Mouse (Mus musculus) stomach, embryonic 14.5 days (tissue): ENCODE measurements around the gene Rad54l2. TPM values are rescaled to one million over a fixed set of nuclear protein-coding genes. Genes with fewer than 3 reads are reported as not detected.
A peak's percentile ranks its signal among the peaks of the same experiment; 100 is the strongest.

Experiments used
- ATAC-seq: fragments of 200-750 bp; cut with Nextera tagmentation; 2 replicates; pipeline ENCODE4 v1.8.0; 2017; ENCODE audit warnings: low read depth, moderate TSS enrichment; ENCODE audit not compliant: insufficient number of reproducible peaks, insufficient read depth, low FRiP score
- H3K27ac ChIP-seq: fragments of 300-500 bp; sonication (generic); 2 replicates; pipeline ENCODE4 v1.5.1; 2014; ENCODE audit warnings: mild to moderate bottlenecking, low read length, moderate library complexity, mixed read lengths
- H3K27me3 ChIP-seq: fragments of 300-500 bp; sonication (generic); 2 replicates; pipeline ENCODE4 v1.6.1; 2014; ENCODE audit warnings: low read length, control low read depth, mixed read lengths; ENCODE audit not compliant: control insufficient read depth, insufficient read depth
- H3K36me3 ChIP-seq: fragments of 300-500 bp; sonication (generic); 2 replicates; pipeline ENCODE4 v1.6.1; 2014; ENCODE audit warnings: mild to moderate bottlenecking, control low read depth, low read length, moderate library complexity, mixed read lengths; ENCODE audit not compliant: control insufficient read depth, insufficient read depth
- H3K4me1 ChIP-seq: fragments of 300-500 bp; sonication (generic); 2 replicates; pipeline ENCODE4 v1.6.1; 2014; ENCODE audit warnings: low read length, control low read depth, mixed read lengths; ENCODE audit not compliant: control insufficient read depth, insufficient read depth
- H3K4me2 ChIP-seq: fragments of 300-500 bp; sonication (generic); replicated peaks from 2 replicates; pipeline ENCODE4 v1.6.1; 2014; ENCODE audit warnings: low read depth, low read length, control low read depth
- H3K4me3 ChIP-seq: fragments of 300-500 bp; sonication (generic); 2 replicates; pipeline ENCODE4 v1.5.1; 2014; ENCODE audit warnings: low read depth, low read length, control low read depth
- H3K9ac ChIP-seq: fragments of 300-500 bp; sonication (generic); replicated peaks from 2 replicates; pipeline ENCODE4 v1.6.1; 2014; ENCODE audit warnings: low read depth, mild to moderate bottlenecking, control low read depth, low read length, moderate library complexity, mixed read lengths
- H3K9me3 ChIP-seq: fragments of 300-500 bp; sonication (generic); 2 replicates; pipeline ENCODE4 v1.6.1; 2016; ENCODE audit warnings: low read depth, low read length, control low read depth; ENCODE audit not compliant: control insufficient read depth
- WGBS: fragments of 180-500 bp; shearing (Covaris S2); extraction: QIAGEN DNeasy Blood & Tissue Kit; methylation state at CpG from one replicate; pipeline ENCODE4 v1.1.7; 2014; 5-methylcytosine and 5-hydroxymethylcytosine counted together
- polyA plus RNA-seq: library from polyadenylated mRNA; unstranded; fragments of >200 nt; fragmentation: Nextera tagmentation; extraction: Ambion mirVana; gene quantifications from 2 replicates; pipeline ENCODE4 v1.2.1, GENCODE M21; 2014

Rad54l2 gene
- polyA plus RNA-seq, 1 experiment from 2014 or later = 6.6 TPM

DNA sequence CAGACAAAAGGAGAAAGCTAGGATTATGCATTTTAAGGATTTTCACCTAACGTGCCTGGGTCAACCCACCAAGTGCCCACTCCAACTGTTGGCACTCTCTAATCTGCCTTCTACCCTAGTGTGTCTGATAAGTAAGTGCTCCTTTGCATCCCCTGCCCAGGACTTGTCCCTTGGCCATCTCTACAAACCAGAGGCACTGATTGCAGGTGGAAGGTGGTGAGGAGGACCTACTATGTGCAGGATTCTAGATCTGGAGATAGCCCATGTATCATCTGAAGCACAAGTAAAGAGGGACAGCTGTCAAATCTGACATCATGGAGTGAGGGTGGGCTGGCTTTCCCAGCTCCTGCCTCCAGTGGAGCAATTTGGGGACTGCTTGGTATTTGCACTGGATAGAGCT is 129.1 kb downstream of the Rad54l2 start:
- Histone ChIP-seq H3K4me2 (no peak overlapping the region), H3K27ac (no peak overlapping the region), H3K36me3 (peaks cover 22% of the 10 kb centered on the region; the same call in 1 of the 2 replicates), H3K27me3 (peaks cover 1% of the 10 kb centered on the region; the same call in 1 of the 2 replicates), H3K9me3 (no peaks in the 10 kb centered on the region), H3K9ac (no peak overlapping the region), H3K4me3 (no peak overlapping the region), H3K4me1 (no peaks in the 10 kb centered on the region)
- 90% methylated on average over 1 of the region's 1 CpGs for WGBS
- no peak for ATAC-seq

DNA sequence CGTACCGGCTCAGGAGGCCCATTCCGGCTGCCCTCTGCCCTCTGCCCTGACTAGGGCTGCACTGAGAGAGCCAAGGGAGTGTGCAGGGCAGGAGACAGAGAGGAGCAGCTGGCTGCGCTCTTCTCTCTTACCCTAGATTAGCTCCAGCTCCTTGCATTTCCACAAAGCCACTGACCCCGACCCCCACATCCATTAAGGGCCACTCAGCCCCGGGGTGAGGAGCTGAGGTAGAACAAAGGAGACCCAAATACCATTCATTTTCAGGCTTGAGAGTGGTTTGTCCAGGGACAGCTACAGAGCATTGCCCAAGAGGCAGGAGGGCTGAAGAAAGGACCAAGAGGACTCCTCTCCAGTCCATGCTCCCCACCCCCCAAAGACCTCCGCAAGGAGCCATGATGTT is 129.6 kb downstream of the Rad54l2 start:
- Histone ChIP-seq H3K4me3 (no peak overlapping the region), H3K36me3 (peaks cover 22% of the 10 kb centered on the region; the same call in 1 of the 2 replicates), H3K27ac (no peak overlapping the region), H3K9ac (no peak overlapping the region), H3K4me2 (no peak overlapping the region), H3K9me3 (no peaks in the 10 kb centered on the region), H3K4me1 (no peaks in the 10 kb centered on the region), H3K27me3 (peaks cover 6% of the 10 kb centered on the region; the same call in 1 of the 2 replicates)
- no peak for ATAC-seq
- 72% methylated on average over 7 of the region's 7 CpGs for WGBS

DNA sequence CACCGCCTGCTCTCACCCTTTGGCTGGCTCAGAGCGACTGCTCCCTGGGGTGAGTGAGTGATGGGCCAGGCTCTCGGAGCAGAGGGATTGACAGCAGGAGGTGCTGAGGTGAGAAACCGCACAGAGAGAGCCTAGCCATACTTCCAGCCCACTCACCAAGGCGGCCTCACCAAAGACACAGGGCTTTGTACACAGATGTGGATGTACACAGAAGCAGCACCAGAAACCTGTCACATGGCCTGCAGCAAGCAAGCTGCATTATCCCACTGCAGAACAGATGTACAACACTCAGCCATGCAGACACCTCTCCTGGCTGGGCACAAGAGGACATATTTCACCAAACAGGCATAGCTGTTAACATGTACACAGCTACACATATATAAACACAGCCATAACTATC is 131.4 kb downstream of the Rad54l2 start:
- Histone ChIP-seq H3K4me2 (no peak overlapping the region), H3K27me3 (peaks cover 9% of the 10 kb centered on the region; the same call in 1 of the 2 replicates), H3K9me3 (no peaks in the 10 kb centered on the region), H3K4me3 (no peak overlapping the region), H3K27ac (no peak overlapping the region), H3K9ac (no peak overlapping the region), H3K36me3 (peaks cover 22% of the 10 kb centered on the region; the same call in 1 of the 2 replicates), H3K4me1 (no peaks in the 10 kb centered on the region)
- 34% methylated on average over 5 of the region's 5 CpGs for WGBS
- no peak for ATAC-seq

DNA sequence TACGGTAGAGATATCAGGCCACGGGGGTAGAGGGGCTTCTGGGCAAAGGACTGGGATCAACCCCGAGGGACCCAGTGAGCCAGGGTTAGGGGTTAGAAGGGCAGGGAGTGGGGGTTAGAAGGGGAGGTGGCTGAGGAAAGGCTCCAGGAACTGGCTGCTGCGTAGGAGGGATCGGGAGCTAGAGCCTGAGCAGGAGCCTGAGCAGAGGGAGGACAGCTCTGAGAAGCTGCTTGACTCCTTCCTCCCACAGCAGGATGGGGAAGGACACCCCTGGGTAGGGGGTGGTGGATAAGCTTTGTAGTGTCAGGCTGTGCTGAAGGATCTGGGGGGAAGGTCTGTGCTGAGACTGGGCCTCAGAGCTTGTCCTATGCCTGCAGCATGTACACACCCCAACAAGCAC is 132.2 kb downstream of the Rad54l2 start:
- ATAC-seq = no peak
- peaks cover 9% of the 10 kb centered on the region; the same call in 1 of the 2 replicates for H3K27me3 ChIP-seq
- no peak overlapping the region for H3K4me2 ChIP-seq
- H3K36me3 ChIP-seq = peaks cover 19% of the 10 kb centered on the region; the same call in 1 of the 2 replicates
- no peak overlapping the region for H3K9ac ChIP-seq
- WGBS = 44% methylated on average over 5 of the region's 5 CpGs
- no peak overlapping the region for H3K4me3 ChIP-seq
- no peaks in the 10 kb centered on the region for H3K9me3 ChIP-seq
- H3K27ac ChIP-seq = no peak overlapping the region
- no peaks in the 10 kb centered on the region for H3K4me1 ChIP-seq

DNA sequence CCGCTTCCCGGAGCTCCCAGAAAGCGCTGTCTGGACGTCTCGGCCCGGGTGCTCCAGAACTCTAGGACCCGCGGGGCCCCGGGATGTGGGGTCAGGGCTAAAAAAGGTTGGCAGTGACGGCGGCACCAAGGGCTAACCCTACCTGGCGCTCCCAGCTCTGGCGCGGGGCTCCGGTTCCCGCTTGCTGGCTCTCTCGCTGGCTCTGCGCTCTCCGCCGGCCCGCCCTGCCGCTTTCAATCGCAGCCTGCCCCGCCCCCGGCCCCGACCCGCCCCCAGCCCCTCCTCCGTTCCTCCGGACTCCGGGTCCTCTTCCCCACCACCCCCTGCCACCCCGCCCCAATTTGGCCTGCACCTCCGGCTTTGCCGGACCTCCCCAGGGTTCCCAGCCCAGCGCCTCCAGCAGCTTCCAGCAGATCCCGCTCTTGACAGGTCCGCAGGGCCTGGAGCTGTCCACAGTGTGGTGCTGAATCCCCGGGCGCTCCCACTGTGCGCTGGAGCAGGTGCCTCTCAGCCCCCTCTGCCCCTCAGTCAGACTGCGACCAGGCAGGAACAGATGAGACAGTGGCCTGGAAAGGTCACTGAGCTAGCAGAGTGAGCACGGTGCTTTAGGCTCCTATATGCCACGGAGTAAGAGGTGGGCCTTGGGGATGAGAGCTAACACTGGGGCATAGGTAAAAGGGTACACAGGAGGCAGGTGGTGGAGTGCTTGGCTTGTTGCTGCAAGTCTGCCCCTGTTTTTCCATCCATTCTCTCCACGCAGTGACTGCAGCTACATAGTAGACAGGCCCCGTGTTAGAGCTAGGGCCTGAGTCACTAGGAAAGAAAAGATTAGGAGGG is 132.9 kb downstream of the Rad54l2 start, which contains the start of gene Grm2:
Gene Grm2 (minus strand): TSS at position 199 of the 837 bp plus-strand sequence.
- H3K9me3 ChIP-seq = no peaks in the 10 kb centered on the region
- H3K27ac ChIP-seq = no peak within 1 kb of the TSS
- H3K36me3 ChIP-seq = peaks cover 17% of the 10 kb centered on the region; the same call in 1 of the 2 replicates
- no peak within 1 kb of the TSS for H3K9ac ChIP-seq
- H3K4me1 ChIP-seq = no peaks in the 10 kb centered on the region
- H3K4me3 ChIP-seq = peak within 1 kb of the TSS; percentile 30
- peak; percentile 77; the same call in 1 of the 2 replicates for ATAC-seq
- peaks cover 9% of the 10 kb centered on the region; the same call in 1 of the 2 replicates for H3K27me3 ChIP-seq
- WGBS = under 1% methylated on average over 39 of the region's 44 CpGs
- peak within 1 kb of the TSS; percentile 57 for H3K4me2 ChIP-seq

DNA sequence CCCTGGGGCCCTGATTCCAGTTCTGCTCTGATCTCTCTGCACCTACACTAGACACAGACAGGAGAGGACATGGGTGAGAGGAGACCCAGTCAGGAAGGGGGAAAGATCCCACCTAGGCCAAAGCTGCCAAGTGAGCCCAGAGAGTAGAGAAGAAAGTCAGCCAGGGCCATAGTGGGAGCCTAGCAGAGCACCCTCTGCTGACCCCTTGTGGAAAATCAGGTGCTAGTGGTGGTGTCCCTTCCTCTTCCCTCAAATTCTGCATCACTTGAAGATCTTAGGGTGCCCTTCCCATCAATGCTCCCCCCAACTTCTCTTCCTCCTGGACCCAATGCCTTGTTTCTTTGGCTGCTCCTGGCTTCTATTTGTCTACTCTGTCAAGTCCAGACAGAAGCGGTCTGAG is 136.3 kb downstream of the Rad54l2 start:
- no peaks in the 10 kb centered on the region for H3K9me3 ChIP-seq
- peaks cover 9% of the 10 kb centered on the region; the same call in 1 of the 2 replicates for H3K27me3 ChIP-seq
- 48% methylated on average over 1 of the region's 1 CpGs for WGBS
- no peak overlapping the region for H3K4me3 ChIP-seq
- no peak overlapping the region for H3K4me2 ChIP-seq
- H3K36me3 ChIP-seq = no peaks in the 10 kb centered on the region
- no peak overlapping the region for H3K27ac ChIP-seq
- H3K9ac ChIP-seq = no peak overlapping the region
- no peaks in the 10 kb centered on the region for H3K4me1 ChIP-seq
- no peak for ATAC-seq

DNA sequence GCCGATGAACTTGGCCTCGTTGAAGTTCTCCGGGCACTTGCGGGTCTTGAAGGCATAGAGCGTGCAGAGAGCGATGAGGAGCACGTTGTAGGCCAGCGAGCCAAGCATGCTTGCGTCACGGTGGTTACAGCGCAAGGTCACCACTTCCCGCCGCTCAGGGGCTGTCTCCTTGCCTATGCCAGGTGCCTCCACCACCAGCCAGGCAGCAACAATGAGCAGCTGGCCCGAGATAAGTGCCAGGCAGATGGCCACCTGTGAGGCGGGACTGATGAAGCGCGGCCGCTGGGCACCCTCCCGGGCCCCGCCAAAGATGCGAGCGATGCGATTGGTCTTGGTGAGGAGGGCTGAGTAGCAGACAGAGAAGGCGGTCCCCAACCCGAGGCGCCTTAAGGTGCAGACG is 141.8 kb downstream of the Rad54l2 start:
- no peak overlapping the region for H3K9ac ChIP-seq
- no peaks in the 10 kb centered on the region for H3K4me1 ChIP-seq
- no peak overlapping the region for H3K4me3 ChIP-seq
- H3K27me3 ChIP-seq = no peaks in the 10 kb centered on the region
- no peaks in the 10 kb centered on the region for H3K9me3 ChIP-seq
- H3K36me3 ChIP-seq = no peaks in the 10 kb centered on the region
- no peak overlapping the region for H3K4me2 ChIP-seq
- 58% methylated on average over 27 of the region's 27 CpGs for WGBS
- H3K27ac ChIP-seq = no peak overlapping the region
- no peak for ATAC-seq

DNA sequence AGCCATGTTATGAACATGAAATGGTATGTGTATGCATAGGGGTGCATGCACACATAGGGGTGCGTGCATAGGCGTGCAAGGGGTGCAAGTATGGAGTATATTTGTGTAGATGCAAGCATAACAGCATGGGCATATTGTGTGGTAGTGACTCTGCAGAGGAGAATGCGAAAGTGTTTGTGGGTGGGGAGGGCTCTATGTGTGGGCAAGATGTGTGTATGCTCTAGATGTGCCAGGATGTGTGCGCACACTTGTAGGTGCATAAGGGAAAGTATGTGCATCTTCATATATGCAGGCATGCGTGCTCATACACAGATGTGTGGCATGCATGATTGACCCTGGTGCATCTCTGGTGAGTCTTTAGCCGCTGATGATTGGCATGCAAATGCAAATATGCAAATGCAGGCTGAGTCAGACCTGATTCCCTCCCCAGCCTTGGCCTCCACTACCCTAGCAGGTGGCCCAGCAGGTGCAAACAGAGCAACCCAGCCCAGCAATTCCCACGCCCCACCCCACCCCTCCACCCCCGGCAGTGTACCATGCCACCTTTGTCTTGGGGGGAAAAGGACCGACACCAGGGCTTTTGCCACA is 143.2 kb downstream of the Rad54l2 start:
- H3K4me2 ChIP-seq = no peak overlapping the region
- no peak overlapping the region for H3K27ac ChIP-seq
- H3K9me3 ChIP-seq = no peaks in the 10 kb centered on the region
- H3K4me1 ChIP-seq = no peaks in the 10 kb centered on the region
- H3K9ac ChIP-seq = no peak overlapping the region
- H3K27me3 ChIP-seq = no peaks in the 10 kb centered on the region
- ATAC-seq = no peak
- no peak overlapping the region for H3K4me3 ChIP-seq
- H3K36me3 ChIP-seq = no peaks in the 10 kb centered on the region
- WGBS = 79% methylated on average over 9 of the region's 9 CpGs
